Mouse (Mus musculus) gastrocnemius, postnatal 14 days (tissue): Measurements from ENCODE around the gene Omt2b. TPM values are rescaled to one million over a fixed set of nuclear protein-coding genes. Genes with fewer than 3 reads are reported as not detected.

ENCODE experiments used
- DNase-seq: peaks from one replicate; pipeline ENCODE4 v3.0.0; 2021; ENCODE audit warnings: mixed read lengths
- intact Hi-C: fragments of 180-260 bp; cut with DNase I; formaldehyde crosslinking; loops from one replicate; pipeline ENCODE4 v1.15.1; 2025; ENCODE audit warnings: low total_unique reads
- total RNA-seq, 2 experiments: library from RNA; stranded (reverse); gene quantifications; 2 replicates each; pipeline ENCODE4 v1.2.3; 2021

The Omt2b gene
- total RNA-seq, 2 experiments from 2014 or later, result not detected

- no peak for DNase-seq
- intact Hi-C loops, result no loop called here
Observed at GRCm38 (mm10) chr9:78374885-78375389, 47.5 kb downstream of the Omt2b start.

- intact Hi-C loops, result no loop called here
- DNase-seq, result no peak
Observed at GRCm38 (mm10) chr9:78375486-78375885, 48.1 kb downstream of the Omt2b start.

- intact Hi-C loops, result no loop called here
Observed at GRCm38 (mm10) chr9:78377546-78377945, 50.2 kb downstream of the Omt2b start.

GRCm38 (mm10) chr9:78378113-78378785 is 50.9 kb downstream of the Omt2b start, which contains the start of gene Ooep:
Ooep (minus strand) TSS chr9:78378725.
- intact Hi-C loops, result no loop called here
- peak; percentile 6 for DNase-seq

More at GRCm38 (mm10) chr9:78377546-78377945, 50.2 kb downstream of the Omt2b start:
- no peak for DNase-seq

Other genes starting within 250 kb of the Omt2b start
- gene Fbxo9, start 218.5 kb upstream of the Omt2b start, total RNA-seq, result 10 to 100 TPM; 60.8 to 68.0 TPM
- gene Ick, start 218.4 kb upstream of the Omt2b start, total RNA-seq, result 10 to 100 TPM; 11.1 to 13.2 TPM
- gene Gsta4, start 144.8 kb upstream of the Omt2b start, total RNA-seq, result 10 to 100 TPM; 10.9 to 12.1 TPM
- gene Gsta1, start 96.9 kb upstream of the Omt2b start, total RNA-seq, result not detected
- gene Gm3776, start 70.5 kb upstream of the Omt2b start, total RNA-seq, result not detected
- gene Gm10639, start 37.7 kb upstream of the Omt2b start, total RNA-seq, result not detected
- not detected for gene Omt2a, start 12.8 kb upstream of the Omt2b start, total RNA-seq
- not detected for gene Gsta2, start 28.2 kb downstream of the Omt2b start, total RNA-seq
- not detected for gene Dppa5a, start 40.6 kb downstream of the Omt2b start, total RNA-seq
- gene Ooep, start 51.1 kb downstream of the Omt2b start, total RNA-seq, result under 1 TPM in 1 of 2 experiments, not detected in 1; 0.11 TPM
- gene Ddx43, start 68.2 kb downstream of the Omt2b start, total RNA-seq, result not detected
- gene Cgas, start 115.6 kb downstream of the Omt2b start, total RNA-seq, result under 1 TPM; 0.29 to 0.31 TPM
- gene Mto1, start 120.6 kb downstream of the Omt2b start, total RNA-seq, result 10 to 100 TPM; 14.4 to 17.3 TPM
- gene Gm17324, start 121.2 kb downstream of the Omt2b start, total RNA-seq, result not detected
- 1,000 to 10,000 TPM; 1,398 to 1,669 TPM for gene Eef1a1, start 161.6 kb downstream of the Omt2b start, total RNA-seq